ENCODE assay signal across 8 mouse cellular contexts in genomic region chr5:93266883-93267704, GRCm38 (mm10). TPM values are rescaled to one million over a fixed set of nuclear protein-coding genes. Genes with fewer than 3 reads are reported as not detected.
DNase-seq lines count a peak whose midpoint lies in the region; ATAC-seq and TF ChIP-seq lines count a peak whose summit lies in the region.

Ccng2 (plus strand) TSS chr5:93267257.

- peak within 1 kb of the TSS; percentile 95 for H3K9ac ChIP-seq in embryonic facial prominence, embryonic 14.5 days (ENCODE audit: low read depth, low read length)
- H3K9ac ChIP-seq in heart, adult 2 months (ENCODE audit: low read depth, low read length), result peak within 1 kb of the TSS; percentile 99
- H3K9ac ChIP-seq in limb, embryonic 13.5 days, result peak within 1 kb of the TSS; percentile 96
- peak within 1 kb of the TSS; percentile 99 for H3K9ac ChIP-seq in midbrain, embryonic 16.5 days (ENCODE audit: low read depth, low read length)

- ATAC-seq in embryonic facial prominence, embryonic 14.5 days (ENCODE audit: low read depth), result peak; percentile 97
- ATAC-seq in limb, embryonic 13.5 days (ENCODE audit: low FRiP score, low read depth), result peak; percentile 95
- peak; percentile 97 for ATAC-seq in midbrain, embryonic 16.5 days

- peak; percentile 99 for DNase-seq in 3T3-L1 (ENCODE audit: low read depth, low spot score)
- DNase-seq in adrenal gland, postnatal 4 days (ENCODE audit: low spot score in 2 of 2), result peak; percentile 89 to 94
- peak; percentile 100 for DNase-seq in embryonic facial prominence, embryonic 14.5 days (ENCODE audit: low spot score)
- peak; percentile 95 to 97 for DNase-seq in heart, adult 2 months
- DNase-seq in kidney, adult 8-10 months, result peak; percentile 98 to 99
- peak; percentile 83 to 90 for DNase-seq in spleen, postnatal 10 days (ENCODE audit: low spot score in 2 of 2)

- peak within 1 kb of the TSS; percentile 96 for H3K27ac ChIP-seq in embryonic facial prominence, embryonic 14.5 days (replicated peaks; ENCODE audit: low read depth, low read length)
- H3K27ac ChIP-seq in heart, adult 2 months, result peak within 1 kb of the TSS; percentile 98
- peak within 1 kb of the TSS; percentile 95 for H3K27ac ChIP-seq in limb, embryonic 13.5 days
- peak within 1 kb of the TSS; percentile 96 for H3K27ac ChIP-seq in midbrain, embryonic 16.5 days (ENCODE audit: low read length)

- intact Hi-C loops in heart, adult 2 months (cut with DNase I), result loop anchor here (1.0 to 10.0 kb wide), 4 partner anchors 61 to 762 kb away; partner anchors contain the start of genes 2010109A12Rik, Ccni, Scarb2 and Sept11

- peaks cover 27% of the 10 kb centered on the region for H3K36me3 ChIP-seq in embryonic facial prominence, embryonic 14.5 days (ENCODE audit: control insufficient read depth, insufficient read depth, low read length)
- H3K36me3 ChIP-seq in heart, adult 2 months (ENCODE audit: control insufficient read depth, insufficient read depth, low read length), result peaks cover 3% of the 10 kb centered on the region; the same call in 1 of the 2 replicates
- H3K36me3 ChIP-seq in limb, embryonic 13.5 days, result peaks cover 20% of the 10 kb centered on the region
- peaks cover 11% of the 10 kb centered on the region for H3K36me3 ChIP-seq in midbrain, embryonic 16.5 days (ENCODE audit: control insufficient read depth, insufficient read depth, low read length)

- peak within 1 kb of the TSS; percentile 89 for H3K4me3 ChIP-seq in embryonic facial prominence, embryonic 14.5 days (ENCODE audit: low read depth, low read length)
- peak within 1 kb of the TSS; percentile 89 for H3K4me3 ChIP-seq in heart, adult 2 months
- peak within 1 kb of the TSS; percentile 93 for H3K4me3 ChIP-seq in limb, embryonic 13.5 days
- H3K4me3 ChIP-seq in midbrain, embryonic 16.5 days (ENCODE audit: low read depth, low read length), result peak within 1 kb of the TSS; percentile 97

- peak; percentile 56 for TF ChIP-seq EP300 in heart, adult 2 months (IDR thresholded peaks at IDR 0.05; ENCODE audit: insufficient read depth, low read depth, low read length)

- no peaks in the 10 kb centered on the region for H3K79me2 ChIP-seq in heart, adult 2 months (replicated peaks; ENCODE audit: control insufficient read depth, insufficient read depth, low read length)

- H3K27me3 ChIP-seq in embryonic facial prominence, embryonic 14.5 days (replicated peaks; ENCODE audit: control insufficient read depth, insufficient read depth, low read length), result no peaks in the 10 kb centered on the region
- no peaks in the 10 kb centered on the region for H3K27me3 ChIP-seq in heart, adult 2 months (ENCODE audit: control insufficient read depth, insufficient read depth, low read length)
- H3K27me3 ChIP-seq in limb, embryonic 13.5 days, result no peaks in the 10 kb centered on the region
- H3K27me3 ChIP-seq in midbrain, embryonic 16.5 days (ENCODE audit: control insufficient read depth, insufficient read depth, low read depth, low read length), result no peaks in the 10 kb centered on the region

- H3K4me2 ChIP-seq in embryonic facial prominence, embryonic 14.5 days (ENCODE audit: low read depth, low read length), result peak within 1 kb of the TSS; percentile 59
- peak within 1 kb of the TSS; percentile 68 for H3K4me2 ChIP-seq in limb, embryonic 13.5 days (replicated peaks)
- peak within 1 kb of the TSS; percentile 60 for H3K4me2 ChIP-seq in midbrain, embryonic 16.5 days (ENCODE audit: low read length)

- under 1% methylated on average over 50 of the region's 54 CpGs for WGBS in embryonic facial prominence, embryonic 14.5 days
- WGBS in heart, adult 2 months, result under 1% methylated on average over 53 of the region's 54 CpGs
- under 1% methylated on average over 54 of the region's 54 CpGs for WGBS in limb, embryonic 13.5 days
- under 1% methylated on average over 51 of the region's 54 CpGs for WGBS in midbrain, embryonic 16.5 days

- TF ChIP-seq CTCF in heart, adult 2 months (IDR thresholded peaks at IDR 0.05), result peak; percentile 35

- peak; percentile 98 for TF ChIP-seq POLR2A in heart, adult 2 months (IDR thresholded peaks at IDR 0.05; ENCODE audit: insufficient read depth, low read depth, low read length)

- peaks cover 30% of the 10 kb centered on the region for H3K4me1 ChIP-seq in embryonic facial prominence, embryonic 14.5 days (ENCODE audit: control insufficient read depth, insufficient read depth, low read length)
- no peaks in the 10 kb centered on the region; the same call in 1 of the 2 replicates for H3K4me1 ChIP-seq in heart, adult 2 months (ENCODE audit: control insufficient read depth, insufficient read depth, low read length)
- peaks cover 26% of the 10 kb centered on the region for H3K4me1 ChIP-seq in limb, embryonic 13.5 days
- H3K4me1 ChIP-seq in midbrain, embryonic 16.5 days (ENCODE audit: control insufficient read depth, insufficient read depth, low read length), result peaks cover 20% of the 10 kb centered on the region

- no peaks in the 10 kb centered on the region for H3K9me3 ChIP-seq in embryonic facial prominence, embryonic 14.5 days (ENCODE audit: control insufficient read depth, low read length)
- no peaks in the 10 kb centered on the region for H3K9me3 ChIP-seq in limb, embryonic 13.5 days
- H3K9me3 ChIP-seq in midbrain, embryonic 16.5 days (replicated peaks; ENCODE audit: control insufficient read depth, low read length, poor library complexity, severe bottlenecking), result no peaks in the 10 kb centered on the region

RNA-seq across cellular contexts. Expression of gene Ccng2, which starts in this region (rescaled TPM):
- total RNA-seq in adrenal gland, postnatal 4 days (2021), result 10 to 100 TPM; 38.9 to 40.1 TPM
- polyA plus RNA-seq in embryonic facial prominence, embryonic 14.5 days (2014; fragmentation: Nextera tagmentation; extraction: Ambion mirVana), result 54.2 and 55.7 TPM in 2 replicates
- 10 to 100 TPM; 12.3 to 13.5 TPM for total RNA-seq in heart, adult 2 months (2021)
- 7.2 and 13.3 TPM in 2 replicates for polyA plus RNA-seq in heart, adult 2 months (2012; rRNA removed)
- 81.9 and 85.8 TPM in 2 replicates for polyA plus RNA-seq in limb, embryonic 13.5 days (2015; fragmentation: Nextera tagmentation; extraction: Ambion mirVana)
- polyA plus RNA-seq in midbrain, embryonic 16.5 days (2015; fragmentation: Nextera tagmentation; extraction: Ambion mirVana), result 66.2 and 73.9 TPM in 2 replicates

Comparison
In these comparisons a context has a peak if more than half of its experiments do, and no peak if none do; other contexts are left out.
1. Peak in every context shown above with its lines: DNase-seq, ATAC-seq, H3K4me3 ChIP-seq and H3K27ac ChIP-seq.